ENCODE assay signal across 10 mouse cellular contexts in the genomic region with DNA sequence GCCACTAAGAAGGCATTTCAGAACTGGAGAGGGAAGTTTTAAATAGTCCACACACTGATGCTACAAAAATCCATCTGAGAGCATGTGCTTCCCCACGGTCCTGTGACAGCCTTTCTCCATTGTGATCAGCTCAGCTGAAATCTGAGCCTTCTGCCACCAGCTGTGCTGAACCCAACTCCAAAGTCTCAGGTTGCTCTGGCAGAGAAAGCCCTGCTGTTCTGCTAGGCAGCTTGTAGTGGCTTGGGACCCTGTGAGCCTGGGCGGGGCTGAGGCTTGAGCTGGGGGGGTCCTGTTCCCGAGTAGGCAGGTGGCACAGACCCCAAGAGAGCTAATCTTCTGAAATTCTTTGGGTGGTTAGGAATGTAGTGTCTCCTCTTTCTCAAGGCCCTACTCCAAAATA.
DNase-seq lines count a peak whose midpoint lies in the region; ATAC-seq and TF ChIP-seq lines count a peak whose summit lies in the region.
"Had no signal": no experiment of that assay in that cellular context is flagged by ENCODE, and none has a peak within 500 bp of the region (broad histone marks: within the 10 kb centered on the region; RNA-seq: fewer than 3 reads in every experiment).

No protein-coding gene starts in this region.

- H3K4me1 ChIP-seq in hindbrain, embryonic 11.5 days (replicated peaks; ENCODE audit: control insufficient read depth, insufficient read depth, low read length), result no peaks in the 10 kb centered on the region
- no peaks in the 10 kb centered on the region for H3K4me1 ChIP-seq in hindbrain, embryonic 16.5 days (ENCODE audit: control insufficient read depth, insufficient read depth, low read depth, low read length)
- peaks cover 21% of the 10 kb centered on the region for H3K4me1 ChIP-seq in heart, postnatal 0 days (ENCODE audit: control insufficient read depth, insufficient read depth)

- no peaks in the 10 kb centered on the region for H3K27me3 ChIP-seq in hindbrain, embryonic 11.5 days (ENCODE audit: control insufficient read depth, insufficient read depth, low read length)
- no peaks in the 10 kb centered on the region for H3K27me3 ChIP-seq in hindbrain, embryonic 16.5 days (replicated peaks; ENCODE audit: control insufficient read depth, insufficient read depth, low read length)
- no peaks in the 10 kb centered on the region for H3K27me3 ChIP-seq in heart, postnatal 0 days (ENCODE audit: control insufficient read depth, insufficient read depth, low read length)

- H3K4me2 ChIP-seq in hindbrain, embryonic 11.5 days (replicated peaks; ENCODE audit: low read depth, low read length), result no peak overlapping the region
- H3K4me2 ChIP-seq in hindbrain, embryonic 16.5 days (ENCODE audit: low read length), result no peak overlapping the region
- no peak overlapping the region for H3K4me2 ChIP-seq in heart, postnatal 0 days (ENCODE audit: low read depth, low read length)

- TF ChIP-seq CTCF in heart, postnatal 0 days (IDR thresholded peaks at IDR 0.05; ENCODE audit: low read depth), result no peak

- peak; percentile 49 for DNase-seq in hindbrain, embryonic 11.5 days (ENCODE audit: low spot score)
- DNase-seq in 3T3-L1 (ENCODE audit: low read depth, low spot score) (peak; percentile 47), ZHBTc4 (ENCODE audit: low read depth, low spot score) (peak; percentile 9)
- DNase-seq in heart, postnatal 0 days (ENCODE audit: low spot score), result peak; percentile 47
- no peak for DNase-seq in cerebellum, postnatal 36 days
- DNase-seq: lung, adult 2 months; thymus, postnatal 36 days had no signal

- H3K27ac ChIP-seq in hindbrain, embryonic 11.5 days (ENCODE audit: low read depth, low read length), result no peak overlapping the region
- no peak overlapping the region for H3K27ac ChIP-seq in hindbrain, embryonic 16.5 days (ENCODE audit: low read depth, low read length)
- peak overlapping the region; percentile 72 for H3K27ac ChIP-seq in heart, postnatal 0 days (ENCODE audit: low read depth)
- H3K27ac ChIP-seq: heart, adult 2 months had no signal

- 3% methylated on average over 3 of the region's 3 CpGs for WGBS in hindbrain, embryonic 11.5 days
- 10% methylated on average over 3 of the region's 3 CpGs for WGBS in hindbrain, embryonic 16.5 days
- WGBS in heart, postnatal 0 days, result 13% methylated on average over 3 of the region's 3 CpGs

- no peaks in the 10 kb centered on the region for H3K36me3 ChIP-seq in hindbrain, embryonic 11.5 days (ENCODE audit: control insufficient read depth, insufficient read depth, low read length)
- H3K36me3 ChIP-seq in hindbrain, embryonic 16.5 days (ENCODE audit: control insufficient read depth, insufficient read depth, low read length), result no peaks in the 10 kb centered on the region
- no peaks in the 10 kb centered on the region for H3K36me3 ChIP-seq in heart, postnatal 0 days (replicated peaks; ENCODE audit: control insufficient read depth, insufficient read depth, low read length)

- H3K9me3 ChIP-seq in hindbrain, embryonic 11.5 days (ENCODE audit: control insufficient read depth, low read length), result no peaks in the 10 kb centered on the region
- H3K9me3 ChIP-seq in hindbrain, embryonic 16.5 days (ENCODE audit: control insufficient read depth, low read length), result no peaks in the 10 kb centered on the region
- no peaks in the 10 kb centered on the region for H3K9me3 ChIP-seq in heart, postnatal 0 days (replicated peaks; ENCODE audit: control insufficient read depth, low read length)

- no peak overlapping the region for H3K9ac ChIP-seq in hindbrain, embryonic 11.5 days (ENCODE audit: low read depth, low read length)
- no peak overlapping the region for H3K9ac ChIP-seq in hindbrain, embryonic 16.5 days (ENCODE audit: low read depth, low read length)
- H3K9ac ChIP-seq in heart, postnatal 0 days (replicated peaks; ENCODE audit: low read depth, low read length), result 0 out of 2 replicates have a peak overlapping the region, but pooled peaks have one; percentile 18

- ATAC-seq in hindbrain, embryonic 11.5 days (ENCODE audit: low FRiP score), result peak; percentile 61
- ATAC-seq in hindbrain, embryonic 16.5 days, result no peak
- no peak for ATAC-seq in heart, postnatal 0 days (ENCODE audit: insufficient read depth, low read depth)
- ATAC-seq in megakaryocyte progenitor cell, adult 5-6 weeks (replicated peaks; ENCODE audit: poor library complexity), result no peak

- no peak overlapping the region for H3K4me3 ChIP-seq in hindbrain, embryonic 11.5 days (ENCODE audit: low read depth, low read length)
- no peak overlapping the region for H3K4me3 ChIP-seq in hindbrain, embryonic 16.5 days (ENCODE audit: low read length)
- no peak overlapping the region for H3K4me3 ChIP-seq in heart, postnatal 0 days (ENCODE audit: low read depth, low read length)
- H3K4me3 ChIP-seq: heart, adult 2 months had no signal

- no peak for TF ChIP-seq EP300 in heart, postnatal 0 days (IDR thresholded peaks at IDR 0.05; ENCODE audit: low read depth)

Comparison
In these comparisons a context has a peak if more than half of its experiments do, and no peak if none do; other contexts are left out.
1. DNase-seq: peak in hindbrain, embryonic 11.5 days (single experiment), 3T3-L1 (single experiment), ZHBTc4 (single experiment) and heart, postnatal 0 days (single experiment); none in cerebellum, postnatal 36 days (0 of 2).